In the genomic region with DNA sequence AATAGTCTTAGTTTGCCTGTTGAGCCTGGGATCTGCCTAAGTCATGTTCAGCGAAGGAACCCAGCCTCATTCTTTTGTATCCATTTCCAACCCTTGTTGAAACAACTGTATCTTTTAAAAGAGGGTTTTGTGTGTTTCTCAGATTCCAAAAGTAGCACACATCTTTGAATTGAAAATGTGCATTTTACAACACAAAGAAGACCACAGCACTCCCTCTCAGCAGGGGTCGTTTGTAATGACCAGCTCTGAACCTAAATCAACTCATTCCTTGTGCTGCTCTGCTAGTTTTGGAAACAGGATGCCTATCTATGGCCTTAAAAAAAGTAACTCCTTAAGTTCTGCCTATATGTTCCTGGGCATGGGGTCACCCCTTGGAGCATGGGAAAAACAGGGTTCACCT, we compare ENCODE assay signal across 25 mouse cellular contexts. TPM values are rescaled to one million over a fixed set of nuclear protein-coding genes. Genes with fewer than 3 reads are reported as not detected.
DNase-seq lines count a peak whose midpoint lies in the region; ATAC-seq lines count a peak whose summit lies in the region.
"Had no signal": no experiment of that assay in that cellular context is flagged by ENCODE, and none has a peak within 500 bp of the region (broad histone marks: within the 10 kb centered on the region; RNA-seq: fewer than 3 reads in every experiment).

No protein-coding gene starts in this region.

- no peak overlapping the region for H3K9ac ChIP-seq in limb, embryonic 13.5 days
- H3K9ac ChIP-seq: embryonic facial prominence, embryonic 13.5 days; embryonic facial prominence, embryonic 15.5 days; forebrain, embryonic 12.5 days had no signal

- no peak overlapping the region for H3K4me3 ChIP-seq in limb, embryonic 13.5 days
- H3K4me3 ChIP-seq in limb, embryonic 10.5 days = no peak overlapping the region
- H3K4me3 ChIP-seq: embryonic facial prominence, embryonic 13.5 days; embryonic facial prominence, embryonic 15.5 days; erythroblast, embryonic 14.5 days; forebrain, embryonic 10.5 days; forebrain, embryonic 12.5 days had no signal

- WGBS in limb, embryonic 13.5 days = 69% methylated on average over 2 of the region's 2 CpGs
- WGBS in limb, embryonic 10.5 days = 74% methylated on average over 2 of the region's 2 CpGs

- H3K27me3 ChIP-seq in limb, embryonic 13.5 days = no peaks in the 10 kb centered on the region
- H3K27me3 ChIP-seq in limb, embryonic 10.5 days (ENCODE audit: low read depth, poor library complexity, severe bottlenecking) = no peaks in the 10 kb centered on the region
- H3K27me3 ChIP-seq: embryonic facial prominence, embryonic 13.5 days; embryonic facial prominence, embryonic 15.5 days; forebrain, embryonic 12.5 days; Patski had no signal

- H3K27ac ChIP-seq in limb, embryonic 13.5 days = 0 out of 2 replicates have a peak overlapping the region, but pooled peaks have one; percentile 3
- no peak overlapping the region for H3K27ac ChIP-seq in limb, embryonic 10.5 days
- H3K27ac ChIP-seq: embryonic facial prominence, embryonic 13.5 days; forebrain, embryonic 10.5 days; forebrain, embryonic 12.5 days had no signal

- no peaks in the 10 kb centered on the region for H3K36me3 ChIP-seq in limb, embryonic 13.5 days
- H3K36me3 ChIP-seq in limb, embryonic 10.5 days = no peaks in the 10 kb centered on the region
- H3K36me3 ChIP-seq: embryonic facial prominence, embryonic 13.5 days; embryonic facial prominence, embryonic 15.5 days; forebrain, embryonic 10.5 days; forebrain, embryonic 12.5 days; G1E had no signal

- no peak for DNase-seq in limb, embryonic 10.5 days (ENCODE audit: low spot score)
- DNase-seq in R1 (ENCODE audit: low read depth, low spot score) = peak; percentile 92
- no peak for DNase-seq in adrenal gland, adult (ENCODE audit: inconsistent age in 2 of 2, low spot score in 1 of 2)
- DNase-seq in urinary bladder, postnatal 14 days (ENCODE audit: low spot score) = no peak
- DNase-seq: adrenal gland, adult 2 months; adrenal gland, postnatal 10 days; adrenal gland, postnatal 25 days; cerebellum, adult 11 months; cerebellum, adult 18-20 months; cerebellum, adult 8-10 months; cerebellum, adult 9-11 months; cerebellum, postnatal 36 days had no signal

- H3K9me3 ChIP-seq in limb, embryonic 13.5 days = peaks cover 4% of the 10 kb centered on the region; the same call in 1 of the 2 replicates
- no peaks in the 10 kb centered on the region for H3K9me3 ChIP-seq in limb, embryonic 10.5 days (replicated peaks)
- H3K9me3 ChIP-seq: embryonic facial prominence, embryonic 13.5 days; embryonic facial prominence, embryonic 15.5 days; forebrain, embryonic 10.5 days; forebrain, embryonic 12.5 days; G1E had no signal

- ATAC-seq in limb, embryonic 13.5 days (ENCODE audit: low FRiP score, low read depth) = no peak
- ATAC-seq: activated CD4-positive, CD25-positive, alpha-beta regulatory T cell, adult 4 months; forebrain, embryonic 14.5 days; forebrain, embryonic 16.5 days; Patski had no signal

- H3K4me2 ChIP-seq in limb, embryonic 13.5 days (replicated peaks) = no peak overlapping the region
- H3K4me2 ChIP-seq: embryonic facial prominence, embryonic 13.5 days; embryonic facial prominence, embryonic 15.5 days; forebrain, embryonic 12.5 days had no signal

- H3K4me1 ChIP-seq in limb, embryonic 13.5 days = peaks cover 12% of the 10 kb centered on the region; the same call in 1 of the 2 replicates
- peaks cover 23% of the 10 kb centered on the region for H3K4me1 ChIP-seq in limb, embryonic 10.5 days

RNA-seq across cellular contexts. Expression of a gene that starts 58.8 kb away (rescaled TPM):
- polyA plus RNA-seq in limb, embryonic 13.5 days (2015; fragmentation: Nextera tagmentation; extraction: Ambion mirVana) = not detected in 2 replicates
- polyA plus RNA-seq in limb, embryonic 10.5 days (2016; fragmentation: Nextera tagmentation; extraction: Ambion mirVana) = 0.15 TPM in 1 of 2 replicates, not detected in the other
- polyA plus RNA-seq: C2C12; embryonic facial prominence, embryonic 11.5 days; embryonic facial prominence, embryonic 13.5 days; forebrain, embryonic 14.5 days; G1E had no signal
